Mouse (Mus musculus) right cerebral cortex, adult 2 months (tissue): ENCODE results near the gene Yes1.
"Not testable (repeated sequence)": the region's sequence is repeated elsewhere in the genome, so short reads cannot be mapped to it uniquely, and the experiment has no call there.

ENCODE experiments used
- DNase-seq, 2 experiments: peaks; one replicate each; pipeline ENCODE4 v3.0.0; 2021 to 2022; ENCODE audit warnings: low spot score in 2 of 2

Gene Yes1

GRCm38 (mm10) chr5:32610801-32611340 is at the start of gene Yes1:
TSS of gene Yes1 (plus strand) at chr5:32611171.
- peak; percentile 45 to 53 for DNase-seq

GRCm38 (mm10) chr5:32564697-32565096 is 46.3 kb upstream of the Yes1 start:
- no peak for DNase-seq

GRCm38 (mm10) chr5:32571802-32572201 is 39.2 kb upstream of the Yes1 start:
- DNase-seq: no peak

- DNase-seq: peak; percentile 74 to 82
Measured at GRCm38 (mm10) chr5:32588136-32588535, 22.8 kb upstream of the Yes1 start.

GRCm38 (mm10) chr5:32593793-32594192 is 17.2 kb upstream of the Yes1 start:
- peak in 1 of 2 experiments; percentile 4 for DNase-seq

GRCm38 (mm10) chr5:32594358-32594757 is 16.6 kb upstream of the Yes1 start:
- no peak for DNase-seq

- no peak for DNase-seq
Measured at GRCm38 (mm10) chr5:32605911-32606310, 5.1 kb upstream of the Yes1 start.

- DNase-seq: no peak
Measured at GRCm38 (mm10) chr5:32607776-32608355, 3.1 kb upstream of the Yes1 start.

- no peak for DNase-seq
Measured at GRCm38 (mm10) chr5:32608516-32608915, 2.5 kb upstream of the Yes1 start.

DNA sequence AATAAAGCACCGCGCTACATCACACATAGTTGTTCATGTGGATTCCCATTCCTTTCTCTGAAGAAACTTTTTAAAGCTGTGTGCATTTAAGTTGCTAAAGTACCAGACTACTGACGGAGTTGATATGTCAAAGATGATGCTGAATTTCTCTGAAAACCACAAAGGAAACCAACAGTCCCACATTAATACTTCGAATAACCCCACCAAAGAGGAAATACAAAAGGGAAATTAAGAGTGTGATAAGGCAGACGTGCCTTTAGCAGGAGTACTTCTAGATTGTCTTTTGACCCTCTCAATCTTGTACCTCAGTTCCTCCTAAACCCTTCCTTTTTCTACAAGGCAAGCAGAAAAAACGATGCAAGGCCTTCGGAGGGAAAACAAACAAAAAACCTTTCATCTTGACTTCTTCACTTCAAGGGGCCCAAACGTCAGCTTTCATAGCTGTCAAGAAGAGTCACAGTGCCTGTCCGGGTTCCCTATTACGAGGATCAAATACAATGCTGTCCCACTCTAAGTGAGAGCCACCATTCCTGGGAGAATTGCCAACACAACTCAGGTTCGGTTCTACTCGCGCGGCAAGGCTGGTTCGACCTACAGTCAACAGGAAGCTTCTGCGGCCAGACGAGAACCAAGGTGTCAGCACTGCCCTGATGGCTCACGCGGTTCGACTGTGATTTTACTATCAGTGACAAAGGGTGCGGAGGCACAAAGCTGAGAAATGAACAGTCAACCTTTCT is 739 bp upstream of the Yes1 start:
- peak in 1 of 2 experiments; percentile 36 for DNase-seq

GRCm38 (mm10) chr5:32611341-32611961 is 480 bp downstream of the Yes1 start:
- peak in 1 of 2 experiments; percentile 41 for DNase-seq

DNA sequence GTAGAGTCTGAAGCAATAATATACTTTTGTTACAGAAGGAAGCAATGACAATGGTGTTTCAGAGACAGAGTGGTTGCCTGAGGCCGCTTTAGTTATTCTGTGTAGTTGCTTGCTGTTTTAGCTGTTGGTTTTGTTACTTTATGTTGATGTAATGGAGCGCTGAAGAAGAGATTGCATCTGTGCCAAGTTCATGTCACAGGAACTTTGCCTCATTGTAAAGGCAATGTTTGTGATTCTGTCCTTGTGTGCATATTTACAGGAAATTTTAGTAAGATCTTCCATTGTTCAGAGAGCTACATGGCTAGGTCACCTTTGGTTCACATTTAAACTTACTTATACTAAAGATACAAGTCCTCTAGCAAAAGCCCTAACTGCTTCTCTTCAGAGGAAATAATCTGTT is 3.3 kb downstream of the Yes1 start:
- no peak for DNase-seq

DNA sequence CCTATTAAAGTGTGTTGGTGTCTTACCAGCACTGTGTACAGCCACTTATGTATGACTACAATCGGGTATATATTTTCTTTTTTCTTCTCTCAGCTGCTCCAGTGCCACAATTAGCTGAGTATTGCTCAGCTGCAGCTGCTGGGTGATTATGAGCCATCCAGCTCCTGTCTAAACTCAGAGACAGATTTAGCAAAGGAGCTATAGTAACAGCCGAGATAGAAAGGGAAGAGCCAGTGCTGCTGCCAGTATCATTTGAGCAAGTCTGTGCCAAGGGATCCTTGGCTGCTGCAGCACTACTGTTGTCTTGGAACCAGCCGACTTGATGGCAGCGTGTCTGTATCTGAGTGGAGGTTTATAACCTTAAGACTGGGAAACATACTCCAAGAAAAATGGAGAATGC is 3.7 kb downstream of the Yes1 start:
- DNase-seq: peak; percentile 60 to 63

DNA sequence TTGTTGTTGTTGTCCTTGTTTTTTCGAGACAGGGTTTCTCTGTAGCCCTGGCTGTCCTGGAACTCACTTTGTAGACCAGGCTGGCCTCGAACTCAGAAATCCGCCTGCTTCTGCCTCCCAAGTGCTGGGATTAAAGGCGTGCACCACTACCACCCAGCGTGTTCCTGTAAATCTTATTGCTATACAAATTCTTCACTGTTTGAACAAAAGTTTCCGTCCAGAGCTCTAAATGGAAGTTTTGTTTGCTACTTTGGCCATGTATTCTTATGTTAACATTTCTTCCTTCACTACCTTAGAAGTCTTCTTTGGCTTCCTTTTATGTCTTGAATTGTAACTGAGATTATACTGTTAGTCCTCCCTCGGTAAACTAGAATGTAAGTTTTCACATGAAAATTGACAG is 5.5 kb downstream of the Yes1 start:
- not testable (repeated sequence) for DNase-seq

GRCm38 (mm10) chr5:32617851-32618250 is 6.9 kb downstream of the Yes1 start:
- DNase-seq: no peak

- no peak for DNase-seq
Measured at GRCm38 (mm10) chr5:32623649-32624048, 12.7 kb downstream of the Yes1 start.

GRCm38 (mm10) chr5:32624777-32625176 is 13.8 kb downstream of the Yes1 start:
- DNase-seq: no peak

DNA sequence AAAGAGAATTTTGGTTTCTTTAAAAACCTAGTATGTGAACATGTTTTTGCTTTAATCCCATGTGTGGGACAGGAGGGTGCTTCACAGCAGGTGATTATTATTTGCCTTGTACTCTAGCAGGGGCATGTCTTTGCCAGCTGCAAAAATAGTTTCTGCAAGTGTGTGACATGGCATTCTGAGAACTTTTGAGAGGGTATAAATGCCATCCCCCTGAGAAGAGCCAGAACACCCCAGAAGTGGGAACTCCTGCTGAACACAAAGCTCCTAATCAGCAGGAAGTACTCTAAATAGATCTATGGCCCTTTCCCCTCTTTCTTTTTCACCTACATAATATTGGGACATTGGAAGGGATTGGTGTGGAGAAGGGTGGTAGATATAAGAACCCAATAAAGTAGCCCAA is 22.2 kb downstream of the Yes1 start:
- DNase-seq: no peak

DNA sequence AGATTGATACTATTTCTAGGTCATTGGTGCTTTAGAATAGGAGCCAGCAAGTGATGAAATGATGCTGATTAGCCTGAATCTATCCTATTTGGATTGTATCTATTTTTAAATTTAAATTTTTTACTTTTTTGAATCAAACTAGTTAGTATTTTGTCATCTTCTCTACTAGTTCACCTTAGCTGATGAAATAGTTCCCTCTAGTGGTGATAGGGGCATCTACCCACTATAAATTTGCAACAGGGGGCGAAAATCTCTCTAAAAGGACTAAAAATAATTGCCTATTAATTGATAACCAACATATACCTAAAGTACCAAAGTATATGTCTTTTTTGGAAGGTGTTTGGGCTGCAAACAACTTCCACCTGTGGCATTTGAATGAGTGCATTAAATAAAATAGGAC is 46.4 kb downstream of the Yes1 start:
- no peak for DNase-seq

- DNase-seq: no peak
Measured at GRCm38 (mm10) chr5:32682475-32682874, 71.5 kb downstream of the Yes1 start.

DNA sequence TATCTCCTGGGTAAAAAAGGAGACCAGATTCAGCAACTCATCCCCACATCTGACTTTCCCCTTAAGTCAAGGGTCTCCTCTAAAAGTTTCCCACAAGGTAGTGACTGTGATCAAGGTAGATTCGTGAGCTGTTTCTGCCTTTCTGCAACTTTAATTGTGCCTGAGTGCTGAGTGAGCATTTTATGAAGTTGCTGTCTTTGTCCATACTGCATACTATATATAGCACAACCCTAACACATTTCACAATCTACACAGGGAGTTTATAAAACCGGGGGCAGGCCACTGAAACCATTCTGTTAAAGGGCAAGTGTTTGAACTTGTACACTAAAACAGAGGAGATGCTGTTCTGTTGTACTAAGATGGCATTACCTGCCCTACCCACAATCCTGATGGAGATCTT is 82.4 kb downstream of the Yes1 start:
- no peak for DNase-seq

DNA sequence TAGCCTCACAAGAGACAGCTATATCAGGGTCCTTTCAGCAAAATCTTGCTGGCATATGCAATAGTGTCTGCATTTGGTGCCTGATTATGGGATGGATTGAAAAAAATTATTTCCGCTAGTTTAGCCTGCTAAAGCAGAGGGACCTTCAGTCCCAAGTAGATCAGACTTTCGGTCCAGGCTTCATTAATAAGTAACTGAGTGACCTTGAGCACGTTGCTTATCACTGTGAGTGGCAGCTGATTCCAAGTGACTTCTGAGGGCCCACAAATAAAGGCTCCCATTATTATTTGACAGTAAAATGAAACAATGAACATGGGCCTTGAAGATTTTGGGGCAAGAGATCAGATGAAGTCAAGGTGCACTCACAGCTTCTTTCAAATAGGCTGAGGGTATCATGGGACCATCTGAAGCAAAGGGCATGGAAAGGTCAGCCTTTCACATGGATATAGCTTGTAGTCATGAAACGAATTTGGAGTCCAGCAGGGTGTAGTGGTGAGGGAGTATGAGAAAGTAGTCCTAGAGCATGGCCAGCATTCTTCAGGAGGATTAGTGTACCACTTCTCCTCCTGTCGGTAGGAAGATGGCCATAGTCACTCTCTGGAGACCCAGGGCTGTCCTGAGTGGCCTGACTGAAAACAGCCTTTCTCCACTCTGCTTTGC is 86.4 kb downstream of the Yes1 start:
- no peak for DNase-seq
